Mouse (Mus musculus) megakaryocyte, embryonic 14.5 days (primary cell): ENCODE data around the gene Polg2.

Experiments used
- FLI1 ChIP-seq: IDR thresholded peaks from 2 replicates; pipeline ENCODE4 v1.6.1; 2012; ENCODE audit warnings: low read length, inconsistent platforms, mixed read lengths
- GATA1 ChIP-seq: IDR thresholded peaks from 3 replicates; pipeline ENCODE4 v1.6.1; 2012; ENCODE audit warnings: mixed read lengths, low read length, inconsistent platforms, borderline replicate concordance

- TF ChIP-seq GATA1 (no peak), FLI1 (no peak)
Observed at GRCm38 (mm10) chr11:106789649-106790048, 10.3 kb upstream of the Polg2 start.
